Mouse (Mus musculus) megakaryocyte, embryonic 14.5 days (primary cell): ENCODE measurements around the gene Tspan8.

Source experiments
- FLI1 ChIP-seq: IDR thresholded peaks from 2 replicates; pipeline ENCODE4 v1.6.1; 2012; ENCODE audit warnings: low read length, inconsistent platforms, mixed read lengths
- GATA1 ChIP-seq: IDR thresholded peaks from 3 replicates; pipeline ENCODE4 v1.6.1; 2012; ENCODE audit warnings: mixed read lengths, low read length, inconsistent platforms, borderline replicate concordance

- TF ChIP-seq GATA1 (no peak), FLI1 (no peak)
These were observed 20.4 kb upstream of the Tspan8 start for GRCm38 (mm10) chr10:115796072-115796788.
